Mouse (Mus musculus) thymus, adult 2 months (tissue): Measurements from ENCODE around the gene Ulk2.

Source experiments
- CTCF ChIP-seq: fragments of 200-500 bp; IDR thresholded peaks from 2 replicates; pipeline ENCODE4 v1.5.1; 2012; ENCODE audit warnings: mild to moderate bottlenecking, control low read depth, low read length, moderate library complexity, borderline replicate concordance; ENCODE audit not compliant: control insufficient read depth, poor library complexity, insufficient read depth; ENCODE audit errors: extremely low read depth
- POLR2A ChIP-seq: fragments of 200-500 bp; IDR thresholded peaks from 2 replicates; pipeline ENCODE4 v1.6.1; 2012; ENCODE audit warnings: mild to moderate bottlenecking, low read length, control low read depth, moderate library complexity; ENCODE audit not compliant: control insufficient read depth, poor library complexity, insufficient read depth; ENCODE audit errors: extremely low read depth

DNA sequence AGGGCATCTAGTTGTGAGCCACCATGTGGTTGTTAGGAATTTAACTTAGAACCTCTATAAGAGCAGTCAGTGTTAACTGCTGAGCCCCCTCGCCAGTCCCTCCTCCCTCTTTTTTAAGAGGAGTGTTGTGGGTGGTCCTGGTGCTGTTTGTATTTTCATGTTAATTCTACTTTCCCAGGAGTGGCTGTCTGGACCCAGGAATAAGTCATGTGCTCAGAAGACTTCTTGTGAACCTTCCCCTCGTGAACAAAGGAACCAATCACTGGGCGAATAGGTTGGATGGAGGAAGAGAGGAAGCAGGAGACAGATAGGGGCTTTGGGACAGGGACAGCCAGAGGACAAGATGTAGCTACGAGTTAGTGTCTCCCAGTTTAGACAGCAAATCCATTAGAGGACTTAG lies 45.1 kb downstream of the Ulk2 start:
- TF ChIP-seq CTCF (no peak), POLR2A (no peak)
